In genomic region chr2:25072398-25072797, GRCm38 (mm10) we compare ENCODE assay signal across 33 mouse cellular contexts. TPM values are rescaled to one million over a fixed set of nuclear protein-coding genes. Genes with fewer than 3 reads are reported as not detected.
DNase-seq lines count a peak whose midpoint lies in the region; ATAC-seq and TF ChIP-seq lines count a peak whose summit lies in the region.
"Had no signal": no experiment of that assay in that cellular context is flagged by ENCODE, and none has a peak within 500 bp of the region (broad histone marks: within the 10 kb centered on the region; RNA-seq: fewer than 3 reads in every experiment).

No protein-coding gene starts in this region.

- no peaks in the 10 kb centered on the region for H3K27me3 ChIP-seq in lung, postnatal 0 days (replicated peaks; ENCODE audit: insufficient read depth, low read length)
- H3K27me3 ChIP-seq in CH12.LX (replicated peaks), result no peaks in the 10 kb centered on the region
- H3K27me3 ChIP-seq in stomach, postnatal 0 days (ENCODE audit: control insufficient read depth, insufficient read depth, low read length), result no peaks in the 10 kb centered on the region
- no peaks in the 10 kb centered on the region for H3K27me3 ChIP-seq in hindbrain, embryonic 13.5 days
- H3K27me3 ChIP-seq: heart, embryonic 13.5 days; limb, embryonic 15.5 days; neural tube, embryonic 13.5 days had no signal

- TF ChIP-seq CTCF in lung, postnatal 0 days (IDR thresholded peaks at IDR 0.05), result peak; percentile 23
- TF ChIP-seq CTCF in CH12.LX (conservative IDR thresholded peaks at IDR 0.05 in 1 of 2, IDR thresholded peaks at IDR 0.05 in 1 of 2; ENCODE audit: low read depth in 2 of 2, low read length in 2 of 2), result peak in 1 of 2 experiments; percentile 70; a peak in 2 of 4 replicates
- TF ChIP-seq CTCF in stomach, postnatal 0 days (IDR thresholded peaks at IDR 0.05; ENCODE audit: low read depth), result peak; percentile 30

- no peak for ATAC-seq in lung, postnatal 0 days
- no peak for ATAC-seq in stomach, postnatal 0 days (ENCODE audit: low FRiP score, low TSS enrichment)
- ATAC-seq in hindbrain, embryonic 13.5 days (ENCODE audit: low FRiP score), result no peak
- ATAC-seq: forebrain, embryonic 16.5 days; hindbrain, embryonic 16.5 days; intestine, embryonic 16.5 days had no signal

- no peak for TF ChIP-seq EP300 in lung, postnatal 0 days (IDR thresholded peaks at IDR 0.05)
- no peak for TF ChIP-seq EP300 in CH12.LX (IDR thresholded peaks at IDR 0.05; ENCODE audit: low read length)
- no peak for TF ChIP-seq EP300 in stomach, postnatal 0 days (optimal IDR thresholded peaks at IDR 0.05)

- dilution Hi-C loops in CH12.LX (cut with MboI; ENCODE audit: extremely low pct_ligation_motif_present, extremely low pct_unique_long_range_greater_than_20kb, low sequenced_read_pairs), result no loop called here

- H3K4me2 ChIP-seq in lung, postnatal 0 days (replicated peaks; ENCODE audit: low read depth, low read length), result no peak overlapping the region
- H3K4me2 ChIP-seq in CH12.LX (ENCODE audit: insufficient read depth, low read depth, poor library complexity, severe bottlenecking), result no peak overlapping the region
- H3K4me2 ChIP-seq in stomach, postnatal 0 days (replicated peaks; ENCODE audit: low read depth), result no peak overlapping the region
- H3K4me2 ChIP-seq in hindbrain, embryonic 13.5 days, result no peak overlapping the region
- H3K4me2 ChIP-seq: heart, embryonic 13.5 days; limb, embryonic 15.5 days; midbrain, embryonic 12.5 days; neural tube, embryonic 13.5 days had no signal

- DNase-seq in kidney, postnatal 36 days, result peak; percentile 20 to 38
- DNase-seq in kidney, postnatal 10 days, result no peak
- DNase-seq in lung, postnatal 0 days (ENCODE audit: low spot score), result no peak
- DNase-seq in lung, postnatal 10 days, result no peak
- peak; percentile 30 for DNase-seq in CH12.LX (ENCODE audit: extremely low read depth)
- DNase-seq in stomach, postnatal 0 days (ENCODE audit: low spot score), result no peak
- DNase-seq: adrenal gland, postnatal 10 days; cerebellum, adult 11 months; cerebellum, adult 9-10 months; gastrocnemius, adult 2 months; heart, postnatal 10 days; lung, postnatal 14 days; thymus, postnatal 4 days had no signal

- in situ Hi-C loops in CH12.LX (cut with MboI; ENCODE audit: low pct_ligation_motif_present, low pct_unique_long_range_greater_than_20kb, low sequenced_read_pairs), result no loop called here

- H3K36me3 ChIP-seq in lung, postnatal 0 days (ENCODE audit: insufficient read depth, low read length), result no peaks in the 10 kb centered on the region
- H3K36me3 ChIP-seq in CH12.LX (replicated peaks in 1 of 2; ENCODE audit: control insufficient read depth in 1 of 2, insufficient read depth in 1 of 2, low read length in 1 of 2), result no peaks in the 10 kb centered on the region
- no peaks in the 10 kb centered on the region for H3K36me3 ChIP-seq in stomach, postnatal 0 days (ENCODE audit: control insufficient read depth, insufficient read depth, low read length)
- H3K36me3 ChIP-seq in hindbrain, embryonic 13.5 days, result no peaks in the 10 kb centered on the region
- H3K36me3 ChIP-seq: heart, embryonic 13.5 days; hindbrain, embryonic 10.5 days; limb, embryonic 10.5 days; limb, embryonic 15.5 days; midbrain, embryonic 12.5 days; neural tube, embryonic 13.5 days had no signal

- H3K9me3 ChIP-seq in lung, postnatal 0 days (ENCODE audit: low read length), result no peaks in the 10 kb centered on the region
- no peaks in the 10 kb centered on the region for H3K9me3 ChIP-seq in CH12.LX (replicated peaks; ENCODE audit: low read length)
- H3K9me3 ChIP-seq in stomach, postnatal 0 days (ENCODE audit: control insufficient read depth, low read length), result no peaks in the 10 kb centered on the region
- H3K9me3 ChIP-seq in hindbrain, embryonic 13.5 days, result no peaks in the 10 kb centered on the region
- H3K9me3 ChIP-seq: heart, embryonic 13.5 days; hindbrain, embryonic 10.5 days; limb, embryonic 10.5 days; limb, embryonic 15.5 days; megakaryocyte, embryonic 14.5 days; midbrain, embryonic 12.5 days; neural tube, embryonic 13.5 days had no signal

- H3K4me1 ChIP-seq in lung, postnatal 0 days (ENCODE audit: insufficient read depth, low read depth, low read length), result no peaks in the 10 kb centered on the region
- H3K4me1 ChIP-seq in CH12.LX (ENCODE audit: control insufficient read depth in 1 of 2, insufficient read depth in 2 of 2), result peaks cover 0 to 12% of the 10 kb centered on the region in 2 experiments; a peak in 2 of 4 replicates
- H3K4me1 ChIP-seq in stomach, postnatal 0 days (replicated peaks; ENCODE audit: control insufficient read depth, insufficient read depth), result no peaks in the 10 kb centered on the region
- no peaks in the 10 kb centered on the region for H3K4me1 ChIP-seq in hindbrain, embryonic 13.5 days (replicated peaks)
- H3K4me1 ChIP-seq: heart, embryonic 13.5 days; hindbrain, embryonic 10.5 days; limb, embryonic 10.5 days; limb, embryonic 15.5 days; midbrain, embryonic 12.5 days; neural tube, embryonic 13.5 days had no signal

- H3K27ac ChIP-seq in lung, postnatal 0 days (ENCODE audit: low read length), result no peak overlapping the region
- no peak overlapping the region for H3K27ac ChIP-seq in CH12.LX (ENCODE audit: insufficient read depth, low read depth)
- no peak overlapping the region for H3K27ac ChIP-seq in stomach, postnatal 0 days (replicated peaks)
- H3K27ac ChIP-seq in hindbrain, embryonic 13.5 days, result no peak overlapping the region
- H3K27ac ChIP-seq: gastrocnemius, adult 2 months; heart, embryonic 13.5 days; hindbrain, embryonic 10.5 days; limb, embryonic 10.5 days; limb, embryonic 15.5 days; midbrain, embryonic 12.5 days; neural tube, embryonic 13.5 days had no signal

- H3K9ac ChIP-seq in lung, postnatal 0 days (replicated peaks; ENCODE audit: low read depth), result no peak overlapping the region
- H3K9ac ChIP-seq in CH12.LX (ENCODE audit: insufficient read depth, low read depth), result no peak overlapping the region
- no peak overlapping the region for H3K9ac ChIP-seq in stomach, postnatal 0 days (ENCODE audit: low read length)
- H3K9ac ChIP-seq in hindbrain, embryonic 13.5 days, result no peak overlapping the region
- H3K9ac ChIP-seq: heart, embryonic 13.5 days; limb, embryonic 15.5 days; midbrain, embryonic 12.5 days; neural tube, embryonic 13.5 days had no signal

- 91% methylated on average over 4 of the region's 4 CpGs for WGBS in lung, postnatal 0 days
- WGBS in stomach, postnatal 0 days, result 84% methylated on average over 4 of the region's 4 CpGs
- WGBS in hindbrain, embryonic 13.5 days, result 92% methylated on average over 4 of the region's 4 CpGs

- H3K4me3 ChIP-seq in lung, postnatal 0 days (ENCODE audit: low read depth, low read length), result no peak overlapping the region
- H3K4me3 ChIP-seq in CH12.LX (replicated peaks in 1 of 3; ENCODE audit: low read depth in 2 of 3, low read length in 2 of 3, poor library complexity in 1 of 3), result no peak overlapping the region
- no peak overlapping the region for H3K4me3 ChIP-seq in stomach, postnatal 0 days (ENCODE audit: low read depth, low read length)
- H3K4me3 ChIP-seq in hindbrain, embryonic 13.5 days, result no peak overlapping the region
- H3K4me3 ChIP-seq: erythroblast, embryonic 14.5 days; gastrocnemius, adult 2 months; heart, embryonic 13.5 days; hindbrain, embryonic 10.5 days; limb, embryonic 10.5 days; limb, embryonic 15.5 days; megakaryocyte, embryonic 14.5 days; midbrain, embryonic 12.5 days; myocyte; neural tube, embryonic 13.5 days had no signal

- TF ChIP-seq POLR2A in CH12.LX (IDR thresholded peaks at IDR 0.05; ENCODE audit: low read depth, low read length), result no peak

- TF ChIP-seq RAD21 in CH12.LX (IDR thresholded peaks at IDR 0.05; ENCODE audit: low read depth, low read length), result peak; percentile 58

- H3K79me2 ChIP-seq in CH12.LX (replicated peaks; ENCODE audit: control insufficient read depth, extremely low read depth, insufficient read depth, poor library complexity, severe bottlenecking), result no peaks in the 10 kb centered on the region

TF ChIP-seq in CH12.LX, 34 proteins besides CTCF, POLR2A, EP300 and RAD21:
- TF ChIP-seq SMC3 (IDR thresholded peaks at IDR 0.05; ENCODE audit: low read depth, low read length) (peak; percentile 68), GABPA (IDR thresholded peaks at IDR 0.05; ENCODE audit: insufficient replicate concordance, low read depth, low read length) (no peak)

RNA-seq across cellular contexts. Expression of gene Entpd8, which starts 7.7 kb away (rescaled TPM):
- polyA plus RNA-seq in lung, postnatal 0 days (2015; fragmentation: Nextera tagmentation; extraction: Ambion mirVana), result 3.0 and 3.4 TPM in 2 replicates
- total RNA-seq in CH12.LX (2012; rRNA removed) (not detected in 2 replicates), CH12.LX (2014; rRNA removed) (not detected in 2 replicates)
- not detected in 2 replicates for polyA plus RNA-seq in CH12.LX (2012; ENCODE audit: insufficient read length, low read depth)
- polyA plus RNA-seq in stomach, postnatal 0 days (2015; fragmentation: Nextera tagmentation; extraction: Ambion mirVana), result 3.3 TPM in 2 replicates
- polyA plus RNA-seq in hindbrain, embryonic 13.5 days (2015; fragmentation: Nextera tagmentation; extraction: Ambion mirVana), result not detected in 2 replicates
- total RNA-seq: ES-E14; gastrocnemius, adult 2 months; gastrocnemius, postnatal 4 days; heart, adult 8-10 months; heart, postnatal 10 days; left cerebral cortex, postnatal 10 days; midbrain, postnatal 0 days had no signal
- polyA plus RNA-seq: cortical plate, adult 2 months; forebrain, embryonic 11.5 days; forebrain, embryonic 16.5 days; heart, embryonic 13.5 days; hindbrain, embryonic 10.5 days; hindbrain, embryonic 16.5 days; limb, embryonic 10.5 days; limb, embryonic 15.5 days; midbrain, embryonic 12.5 days; midbrain, postnatal 0 days; myocyte; neural tube, embryonic 13.5 days had no signal

RNA-seq across cellular contexts. Expression of gene Nsmf, which starts 18.2 kb away (rescaled TPM):
- polyA plus RNA-seq in lung, postnatal 0 days (2015; fragmentation: Nextera tagmentation; extraction: Ambion mirVana), result 49.3 and 50.2 TPM in 2 replicates
- total RNA-seq in CH12.LX (2012; rRNA removed) (11.4 and 11.7 TPM in 2 replicates), CH12.LX (2014; rRNA removed) (11.6 and 18.5 TPM in 2 replicates)
- polyA plus RNA-seq in CH12.LX (2012; ENCODE audit: insufficient read length, low read depth), result 12.0 and 12.9 TPM in 2 replicates
- polyA plus RNA-seq in stomach, postnatal 0 days (2015; fragmentation: Nextera tagmentation; extraction: Ambion mirVana), result 23.5 and 30.2 TPM in 2 replicates
- polyA plus RNA-seq in hindbrain, embryonic 13.5 days (2015; fragmentation: Nextera tagmentation; extraction: Ambion mirVana), result 130 and 136 TPM in 2 replicates

RNA-seq across cellular contexts. Expression of gene Noxa1, which starts 22.6 kb away (rescaled TPM):
- 11.9 and 14.6 TPM in 2 replicates for polyA plus RNA-seq in lung, postnatal 0 days (2015; fragmentation: Nextera tagmentation; extraction: Ambion mirVana)
- total RNA-seq in CH12.LX (2012; rRNA removed) (4.6 and 5.0 TPM in 2 replicates), CH12.LX (2014; rRNA removed) (6.1 and 6.4 TPM in 2 replicates)
- 4.0 and 6.3 TPM in 2 replicates for polyA plus RNA-seq in CH12.LX (2012; ENCODE audit: insufficient read length, low read depth)
- 4.0 and 4.4 TPM in 2 replicates for polyA plus RNA-seq in stomach, postnatal 0 days (2015; fragmentation: Nextera tagmentation; extraction: Ambion mirVana)
- polyA plus RNA-seq in hindbrain, embryonic 13.5 days (2015; fragmentation: Nextera tagmentation; extraction: Ambion mirVana), result not detected in 2 replicates
- total RNA-seq: adrenal gland, postnatal 10 days; gastrocnemius, adult 2 months; gastrocnemius, postnatal 4 days; heart, adult 8-10 months; heart, postnatal 10 days; left cerebral cortex, postnatal 10 days; midbrain, postnatal 0 days had no signal
- polyA plus RNA-seq: cortical plate, adult 2 months; forebrain, embryonic 16.5 days; heart, embryonic 13.5 days; hindbrain, embryonic 16.5 days; midbrain, embryonic 12.5 days; midbrain, postnatal 0 days; myocyte; neural tube, embryonic 13.5 days had no signal

Comparison
In these comparisons a context has a peak if more than half of its experiments do, and no peak if none do; other contexts are left out.
1. DNase-seq: peak in kidney, postnatal 36 days (2 of 2) and CH12.LX (single experiment); none in kidney, postnatal 10 days (single experiment), lung, postnatal 0 days (single experiment), lung, postnatal 10 days (single experiment) and stomach, postnatal 0 days (single experiment).